Mouse (Mus musculus): ENCODE data around the gene Celsr2. TPM values are rescaled to one million over a fixed set of nuclear protein-coding genes. Genes with fewer than 3 reads are reported as not detected.

Celsr2 gene
- polyA plus RNA-seq, 1 experiment from 2014 or later = 65.2 TPM

DNA sequence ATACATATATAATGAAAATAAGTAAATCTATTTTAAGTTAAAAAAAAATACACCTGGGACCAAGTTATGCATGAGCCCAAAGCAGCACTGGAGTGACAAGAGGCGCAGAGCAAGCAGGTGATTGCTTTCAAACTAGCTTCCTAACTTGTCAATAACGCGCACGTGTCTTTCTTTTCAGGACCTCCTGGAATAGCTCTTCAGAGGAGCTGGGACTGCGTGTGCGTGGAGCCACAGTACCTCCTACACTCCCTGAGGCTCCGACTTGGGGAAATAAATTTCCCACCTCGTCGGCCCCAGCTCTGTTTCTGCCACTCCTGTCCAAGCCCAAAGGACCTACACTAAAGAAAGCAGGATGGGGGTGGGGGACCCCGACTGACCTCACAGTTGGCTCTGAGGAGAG is 58.3 kb downstream of the Celsr2 start:
- no peak overlapping the region for H3K4me3 ChIP-seq (ENCODE audit: low read depth, low read length)
- peaks cover 6% of the 10 kb centered on the region for H3K4me1 ChIP-seq (ENCODE audit: control insufficient read depth, insufficient read depth, low read length)
- no peak overlapping the region for H3K27ac ChIP-seq (ENCODE audit: low read depth, low read length)
- no peak overlapping the region for H3K9ac ChIP-seq (ENCODE audit: low read length)
- no peaks in the 10 kb centered on the region for H3K27me3 ChIP-seq (ENCODE audit: control insufficient read depth, insufficient read depth, low read length)
- 87% methylated on average over 10 of the region's 10 CpGs for WGBS
- H3K36me3 ChIP-seq (ENCODE audit: control insufficient read depth, insufficient read depth, low read length) = peaks cover 4% of the 10 kb centered on the region
- ATAC-seq (ENCODE audit: insufficient read depth, low FRiP score, low TSS enrichment) (no peak), DNase-seq (ENCODE audit: low spot score) (no peak)
- no peaks in the 10 kb centered on the region for H3K9me3 ChIP-seq (ENCODE audit: control insufficient read depth, low read length)
- no peak overlapping the region for H3K4me2 ChIP-seq (ENCODE audit: low read depth)

- 89% methylated on average over 3 of the region's 3 CpGs for WGBS
- ATAC-seq (ENCODE audit: insufficient read depth, low FRiP score, low TSS enrichment) = no peak
Observed at GRCm38 (mm10) chr3:108355245-108355644, 60.1 kb downstream of the Celsr2 start.

GRCm38 (mm10) chr3:108348376-108348775 is 67.0 kb downstream of the Celsr2 start:
- Histone ChIP-seq H3K27ac (ENCODE audit: low read depth, low read length) (no peak overlapping the region), H3K27me3 (ENCODE audit: control insufficient read depth, insufficient read depth, low read length) (no peaks in the 10 kb centered on the region), H3K4me2 (ENCODE audit: low read depth) (no peak overlapping the region), H3K4me1 (ENCODE audit: control insufficient read depth, insufficient read depth, low read length) (no peaks in the 10 kb centered on the region), H3K4me3 (ENCODE audit: low read depth, low read length) (no peak overlapping the region), H3K9ac (ENCODE audit: low read length) (no peak overlapping the region), H3K36me3 (ENCODE audit: control insufficient read depth, insufficient read depth, low read length) (peaks cover 18% of the 10 kb centered on the region), H3K9me3 (ENCODE audit: control insufficient read depth, low read length) (no peaks in the 10 kb centered on the region)
- no peak for ATAC-seq (ENCODE audit: insufficient read depth, low FRiP score, low TSS enrichment)
- WGBS = 85% methylated on average over 9 of the region's 9 CpGs
- no peak for DNase-seq (ENCODE audit: low spot score)

More at GRCm38 (mm10) chr3:108355245-108355644, 60.1 kb downstream of the Celsr2 start:
- Histone ChIP-seq H3K9ac (ENCODE audit: low read length) (no peak overlapping the region), H3K4me2 (ENCODE audit: low read depth) (no peak overlapping the region), H3K27me3 (ENCODE audit: control insufficient read depth, insufficient read depth, low read length) (no peaks in the 10 kb centered on the region), H3K9me3 (ENCODE audit: control insufficient read depth, low read length) (no peaks in the 10 kb centered on the region), H3K27ac (ENCODE audit: low read depth, low read length) (no peak overlapping the region), H3K36me3 (ENCODE audit: control insufficient read depth, insufficient read depth, low read length) (peaks cover 7% of the 10 kb centered on the region), H3K4me1 (ENCODE audit: control insufficient read depth, insufficient read depth, low read length) (no peaks in the 10 kb centered on the region), H3K4me3 (ENCODE audit: low read depth, low read length) (no peak overlapping the region)
- no peak for DNase-seq (ENCODE audit: low spot score)

GRCm38 (mm10) chr3:108345855-108346254 is 69.5 kb downstream of the Celsr2 start:
- Histone ChIP-seq H3K4me1 (ENCODE audit: control insufficient read depth, insufficient read depth, low read length) (no peaks in the 10 kb centered on the region), H3K9ac (ENCODE audit: low read length) (no peak overlapping the region), H3K27me3 (ENCODE audit: control insufficient read depth, insufficient read depth, low read length) (no peaks in the 10 kb centered on the region), H3K27ac (ENCODE audit: low read depth, low read length) (no peak overlapping the region), H3K36me3 (ENCODE audit: control insufficient read depth, insufficient read depth, low read length) (peaks cover 16% of the 10 kb centered on the region), H3K4me2 (ENCODE audit: low read depth) (no peak overlapping the region), H3K4me3 (ENCODE audit: low read depth, low read length) (no peak overlapping the region), H3K9me3 (ENCODE audit: control insufficient read depth, low read length) (no peaks in the 10 kb centered on the region)
- ATAC-seq (ENCODE audit: insufficient read depth, low FRiP score, low TSS enrichment) = no peak
- no peak for DNase-seq (ENCODE audit: low spot score)
- 91% methylated on average over 7 of the region's 7 CpGs for WGBS

DNA sequence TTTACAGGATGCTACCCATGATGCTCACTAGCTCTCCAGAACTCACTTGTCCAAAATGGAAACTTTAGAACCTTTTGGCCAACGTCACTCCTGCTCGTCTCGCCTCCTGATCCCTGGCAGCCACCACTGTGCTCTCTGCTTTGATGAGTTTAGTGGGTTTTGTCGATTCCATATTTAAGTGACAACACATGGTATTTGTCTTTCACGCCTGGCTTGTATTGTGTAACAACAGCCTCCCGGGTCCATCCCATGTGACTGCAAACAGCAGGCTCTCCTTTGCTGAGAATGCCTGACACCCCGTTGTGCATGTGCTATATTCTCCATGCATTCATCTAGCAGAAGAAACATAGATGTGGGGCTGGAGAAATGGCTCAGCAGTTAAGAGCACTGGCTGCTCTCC is 73.2 kb downstream of the Celsr2 start:
- Histone ChIP-seq H3K4me3 (ENCODE audit: low read depth, low read length) (no peak overlapping the region), H3K27ac (ENCODE audit: low read depth, low read length) (no peak overlapping the region), H3K4me2 (ENCODE audit: low read depth) (no peak overlapping the region), H3K36me3 (ENCODE audit: control insufficient read depth, insufficient read depth, low read length) (peaks cover 13% of the 10 kb centered on the region), H3K27me3 (ENCODE audit: control insufficient read depth, insufficient read depth, low read length) (no peaks in the 10 kb centered on the region), H3K9ac (ENCODE audit: low read length) (no peak overlapping the region), H3K9me3 (ENCODE audit: control insufficient read depth, low read length) (no peaks in the 10 kb centered on the region), H3K4me1 (ENCODE audit: control insufficient read depth, insufficient read depth, low read length) (no peaks in the 10 kb centered on the region)
- WGBS = 72% methylated on average over 7 of the region's 7 CpGs
- ATAC-seq (ENCODE audit: insufficient read depth, low FRiP score, low TSS enrichment) (no peak), DNase-seq (ENCODE audit: low spot score) (no peak)

DNA sequence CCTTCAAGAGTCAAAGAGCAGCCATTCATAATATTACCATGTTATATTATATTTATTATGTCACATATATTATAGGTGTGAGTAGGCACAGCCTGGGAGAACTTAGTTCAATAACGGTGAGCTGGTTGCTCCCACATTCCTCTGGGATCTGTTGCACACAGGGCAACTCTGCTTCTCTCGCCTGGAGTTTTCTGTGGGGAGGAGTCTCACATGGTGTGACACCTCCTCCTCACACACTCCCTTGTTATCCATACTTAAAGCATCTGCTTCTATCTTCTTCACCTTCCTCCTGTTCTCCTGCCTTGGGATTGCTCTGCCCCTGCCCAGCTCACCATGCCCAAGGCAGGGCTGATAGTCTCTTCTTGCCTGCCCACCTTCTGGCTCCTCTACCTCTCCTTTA is 74.3 kb downstream of the Celsr2 start:
- Histone ChIP-seq H3K36me3 (ENCODE audit: control insufficient read depth, insufficient read depth, low read length) (peaks cover 8% of the 10 kb centered on the region), H3K27me3 (ENCODE audit: control insufficient read depth, insufficient read depth, low read length) (no peaks in the 10 kb centered on the region), H3K4me3 (ENCODE audit: low read depth, low read length) (no peak overlapping the region), H3K4me1 (ENCODE audit: control insufficient read depth, insufficient read depth, low read length) (no peaks in the 10 kb centered on the region), H3K9ac (ENCODE audit: low read length) (no peak overlapping the region), H3K27ac (ENCODE audit: low read depth, low read length) (no peak overlapping the region), H3K4me2 (ENCODE audit: low read depth) (no peak overlapping the region), H3K9me3 (ENCODE audit: control insufficient read depth, low read length) (no peaks in the 10 kb centered on the region)
- WGBS = 87% methylated on average over 2 of the region's 2 CpGs
- ATAC-seq (ENCODE audit: insufficient read depth, low FRiP score, low TSS enrichment) = no peak
- no peak for DNase-seq (ENCODE audit: low spot score)

Other genes starting within 250 kb of the Celsr2 start
- 6.5 and 7.2 TPM in 2 replicates for gene Amigo1, start 229.2 kb downstream of the Celsr2 start, polyA plus RNA-seq (2014; fragmentation: Nextera tagmentation; extraction: Ambion mirVana)
- gene Cyb561d1, start 214.3 kb downstream of the Celsr2 start, polyA plus RNA-seq (2014; fragmentation: Nextera tagmentation; extraction: Ambion mirVana) = 2.1 and 2.9 TPM in 2 replicates
- gene Atxn7l2, start 204.6 kb downstream of the Celsr2 start, polyA plus RNA-seq (2014; fragmentation: Nextera tagmentation; extraction: Ambion mirVana) = 21.1 and 24.5 TPM in 2 replicates
- 0.46 and 0.76 TPM in 2 replicates for gene Sypl2, start 188.9 kb downstream of the Celsr2 start, polyA plus RNA-seq (2014; fragmentation: Nextera tagmentation; extraction: Ambion mirVana)
- gene Psma5, start 158.6 kb downstream of the Celsr2 start, polyA plus RNA-seq (2014; fragmentation: Nextera tagmentation; extraction: Ambion mirVana) = 294 and 297 TPM in 2 replicates
- 30.2 and 32.7 TPM in 2 replicates for gene Sort1, start 131.5 kb downstream of the Celsr2 start, polyA plus RNA-seq (2014; fragmentation: Nextera tagmentation; extraction: Ambion mirVana)
- 0.19 and 0.31 TPM in 2 replicates for gene Mybphl, start 50.6 kb downstream of the Celsr2 start, polyA plus RNA-seq (2014; fragmentation: Nextera tagmentation; extraction: Ambion mirVana)
- 52.0 and 54.0 TPM in 2 replicates for gene Psrc1, start 31.7 kb downstream of the Celsr2 start, polyA plus RNA-seq (2014; fragmentation: Nextera tagmentation; extraction: Ambion mirVana)
- 214 and 216 TPM in 2 replicates for gene Sars, start 29.7 kb upstream of the Celsr2 start, polyA plus RNA-seq (2014; fragmentation: Nextera tagmentation; extraction: Ambion mirVana)
- gene 1700013F07Rik, start 118.6 kb upstream of the Celsr2 start, polyA plus RNA-seq (2014; fragmentation: Nextera tagmentation; extraction: Ambion mirVana) = not detected in 2 replicates
- gene 5330417C22Rik, start 121.0 kb upstream of the Celsr2 start, polyA plus RNA-seq (2014; fragmentation: Nextera tagmentation; extraction: Ambion mirVana) = 1.4 and 1.8 TPM in 2 replicates
- 55.4 and 56.6 TPM in 2 replicates for gene Tmem167b, start 146.9 kb upstream of the Celsr2 start, polyA plus RNA-seq (2014; fragmentation: Nextera tagmentation; extraction: Ambion mirVana)
- 70.7 and 74.8 TPM in 2 replicates for gene Taf13, start 156.1 kb upstream of the Celsr2 start, polyA plus RNA-seq (2014; fragmentation: Nextera tagmentation; extraction: Ambion mirVana)
- 50.1 and 54.6 TPM in 2 replicates for gene Wdr47, start 175.7 kb upstream of the Celsr2 start, polyA plus RNA-seq (2014; fragmentation: Nextera tagmentation; extraction: Ambion mirVana)
- gene Clcc1, start 238.4 kb upstream of the Celsr2 start, polyA plus RNA-seq (2014; fragmentation: Nextera tagmentation; extraction: Ambion mirVana) = 49.2 and 53.6 TPM in 2 replicates